Mouse (Mus musculus): ENCODE data around the gene Rrnad1.

- TF ChIP-seq POLR2A (IDR thresholded peaks at IDR 0.05; ENCODE audit: low read depth, low read length) (no peak), CTCF (IDR thresholded peaks at IDR 0.05; ENCODE audit: extremely low read depth, insufficient read length, insufficient replicate concordance, low read depth, low read length) (no peak)
These were observed 49.0 kb upstream of the Rrnad1 start for GRCm38 (mm10) chr3:87979493-87979892.
